ENCODE assay signal across 23 mouse cellular contexts in genomic region chr3:52538306-52538705, GRCm38 (mm10).
DNase-seq lines count a peak whose midpoint lies in the region; ATAC-seq lines count a peak whose summit lies in the region.
"Had no signal": no experiment of that assay in that cellular context is flagged by ENCODE, and none has a peak within 500 bp of the region (broad histone marks: within the 10 kb centered on the region; RNA-seq: fewer than 3 reads in every experiment).

No protein-coding gene starts in this region.

- no peak for DNase-seq in frontal cortex, postnatal 14 days (ENCODE audit: low spot score in 2 of 2)
- peak; percentile 65 for DNase-seq in 416B (ENCODE audit: low read depth)
- peak; percentile 40 for DNase-seq in adrenal gland, postnatal 14 days
- peak; percentile 53 for DNase-seq in fibroblast of lung, adult 2 months (ENCODE audit: low read depth)
- no peak for DNase-seq in spleen, adult 12 weeks (ENCODE audit: low spot score)
- no peak for DNase-seq in gastrocnemius, postnatal 14 days
- no peak for DNase-seq in ovary, postnatal 10 days (ENCODE audit: low spot score)
- DNase-seq: cerebellum, adult 11 months; cerebellum, adult 9-11 months; gastrocnemius, adult 2 months; heart, postnatal 10 days; kidney, adult 18-20 months; kidney, postnatal 36 days; liver, embryonic 13.5 days; lung, adult 18-20 months; lung, postnatal 4 days; right cerebral cortex, postnatal 25 days; spleen, adult 18-20 months; thymus, postnatal 14 days had no signal

- intact Hi-C loops in gastrocnemius, postnatal 14 days (cut with DNase I; ENCODE audit: low total_unique reads): loop anchor here (10.0 kb wide), 1 partner anchor 46 kb away; no protein-coding TSS in a partner anchor

- ATAC-seq in frontal cortex, adult (ENCODE audit: low TSS enrichment): peak; percentile 84
- ATAC-seq: forebrain, embryonic 14.5 days; lung, postnatal 0 days; midbrain, embryonic 13.5 days had no signal

Comparison
In these comparisons a context has a peak if more than half of its experiments do, and no peak if none do; other contexts are left out.
1. DNase-seq: peak in 416B (single experiment), adrenal gland, postnatal 14 days (single experiment) and fibroblast of lung, adult 2 months (single experiment); none in frontal cortex, postnatal 14 days (0 of 2), spleen, adult 12 weeks (single experiment), gastrocnemius, postnatal 14 days (single experiment) and ovary, postnatal 10 days (single experiment).